Mouse (Mus musculus): ENCODE measurements at regions not wholly inside any gene's neighbourhood (a gene's known extent, or its start where the extent isn't known, plus 50 kb on each side); places are given as distances from the start of the nearest gene placed in this dataset.

DNA sequence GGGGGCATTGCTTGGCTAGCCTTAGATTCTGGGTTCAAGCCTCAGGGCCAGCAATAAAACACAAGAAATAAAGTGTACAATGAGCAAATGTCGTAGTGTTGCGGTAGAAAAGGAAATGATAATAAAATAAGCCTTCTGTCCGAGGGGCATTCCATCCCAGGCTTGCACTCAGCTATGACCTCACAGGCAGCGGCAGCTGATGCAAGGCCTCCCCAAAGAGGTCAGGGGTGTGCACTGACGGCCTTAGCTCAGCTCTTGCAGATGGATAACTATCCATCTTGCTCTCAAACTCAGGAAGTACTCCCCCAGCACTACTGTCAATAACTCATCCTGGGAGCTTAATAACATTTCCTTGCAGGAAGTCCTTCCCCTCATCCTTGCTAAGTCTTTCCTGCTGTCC is 314.4 kb upstream of the Tbx3 start:
- ATAC-seq: no peak
- Histone ChIP-seq H3K27ac (ENCODE audit: low read length) (no peak overlapping the region), H3K4me3 (ENCODE audit: low read length) (no peak overlapping the region), H3K4me2 (ENCODE audit: low read depth, low read length) (no peak overlapping the region), H3K4me1 (ENCODE audit: control insufficient read depth, insufficient read depth, low read length) (0 out of 2 replicates have a peak, but pooled peaks cover 7% of the 10 kb centered on the region), H3K36me3 (ENCODE audit: control insufficient read depth, insufficient read depth, low read length) (no peaks in the 10 kb centered on the region), H3K27me3 (replicated peaks; ENCODE audit: control insufficient read depth, insufficient read depth, low read length) (no peaks in the 10 kb centered on the region), H3K9ac (ENCODE audit: low read depth, low read length) (no peak overlapping the region), H3K9me3 (ENCODE audit: control insufficient read depth, low read length) (no peaks in the 10 kb centered on the region)
- WGBS: 45% methylated on average over 5 of the region's 5 CpGs

DNA sequence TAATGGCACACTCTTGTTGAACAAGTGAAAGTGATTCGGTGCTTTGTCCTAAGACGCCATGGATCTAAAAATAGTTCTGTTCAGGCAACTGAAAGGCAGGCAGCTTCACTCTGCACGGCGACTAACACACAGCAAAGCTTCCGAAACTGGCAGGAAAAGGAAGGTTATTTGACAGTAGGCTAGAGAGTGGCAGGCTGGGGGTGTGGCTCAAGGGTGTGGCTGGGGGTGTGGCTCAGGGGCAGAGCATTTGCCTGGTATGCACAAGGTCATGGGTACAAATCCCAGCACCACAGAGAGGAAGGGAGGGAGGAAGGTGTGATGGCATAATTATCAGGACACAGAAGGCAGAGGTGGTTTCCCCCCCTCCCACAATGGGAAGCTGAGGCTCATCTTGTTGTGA is 310.8 kb upstream of the Tbx3 start:
- Histone ChIP-seq H3K36me3 (ENCODE audit: control insufficient read depth, insufficient read depth, low read length) (no peaks in the 10 kb centered on the region), H3K4me1 (ENCODE audit: control insufficient read depth, insufficient read depth, low read length) (peaks cover 13% of the 10 kb centered on the region; the same call in 1 of the 2 replicates)
- WGBS: 40% methylated on average over 5 of the region's 5 CpGs

DNA sequence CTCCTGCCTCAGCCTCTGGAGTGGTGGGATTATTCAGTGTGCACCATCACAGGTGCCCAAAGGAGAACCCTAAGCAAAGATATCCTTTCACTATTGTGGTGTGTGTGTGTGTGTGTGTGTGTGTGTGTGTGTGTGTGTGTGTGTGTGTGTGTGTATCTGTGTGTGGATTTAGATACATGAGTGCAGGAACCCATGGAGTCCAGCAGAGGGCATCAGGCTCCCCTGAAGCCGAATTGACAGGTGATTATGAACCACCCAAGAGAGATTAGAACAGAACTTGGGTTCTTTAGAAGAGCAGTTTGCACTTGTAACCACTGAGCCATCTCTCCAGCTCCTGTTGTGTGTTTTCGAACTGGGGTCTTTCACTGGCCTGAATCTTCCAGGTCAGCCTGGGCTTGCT is 310.1 kb upstream of the Tbx3 start:
- ATAC-seq: no peak
- Histone ChIP-seq H3K4me3 (ENCODE audit: low read length) (no peak overlapping the region), H3K9me3 (ENCODE audit: control insufficient read depth, low read length) (no peaks in the 10 kb centered on the region), H3K27me3 (replicated peaks; ENCODE audit: control insufficient read depth, insufficient read depth, low read length) (no peaks in the 10 kb centered on the region), H3K4me2 (ENCODE audit: low read depth, low read length) (no peak overlapping the region), H3K9ac (ENCODE audit: low read depth, low read length) (no peak overlapping the region), H3K4me1 (ENCODE audit: control insufficient read depth, insufficient read depth, low read length) (peaks cover 13% of the 10 kb centered on the region; the same call in 1 of the 2 replicates), H3K36me3 (ENCODE audit: control insufficient read depth, insufficient read depth, low read length) (no peaks in the 10 kb centered on the region), H3K27ac (ENCODE audit: low read length) (no peak overlapping the region)
- WGBS: 97% methylated on average over 2 of the region's 2 CpGs

More for the DNA sequence above, 310.8 kb upstream of the Tbx3 start:
- H3K4me2 ChIP-seq (ENCODE audit: low read depth, low read length): no peak overlapping the region
- peak; percentile 60 for ATAC-seq
- H3K27me3 ChIP-seq (replicated peaks; ENCODE audit: control insufficient read depth, insufficient read depth, low read length): no peaks in the 10 kb centered on the region
- no peak overlapping the region for H3K9ac ChIP-seq (ENCODE audit: low read depth, low read length)
- H3K27ac ChIP-seq (ENCODE audit: low read length): no peak overlapping the region
- H3K9me3 ChIP-seq (ENCODE audit: control insufficient read depth, low read length): no peaks in the 10 kb centered on the region
- H3K4me3 ChIP-seq (ENCODE audit: low read length): no peak overlapping the region

DNA sequence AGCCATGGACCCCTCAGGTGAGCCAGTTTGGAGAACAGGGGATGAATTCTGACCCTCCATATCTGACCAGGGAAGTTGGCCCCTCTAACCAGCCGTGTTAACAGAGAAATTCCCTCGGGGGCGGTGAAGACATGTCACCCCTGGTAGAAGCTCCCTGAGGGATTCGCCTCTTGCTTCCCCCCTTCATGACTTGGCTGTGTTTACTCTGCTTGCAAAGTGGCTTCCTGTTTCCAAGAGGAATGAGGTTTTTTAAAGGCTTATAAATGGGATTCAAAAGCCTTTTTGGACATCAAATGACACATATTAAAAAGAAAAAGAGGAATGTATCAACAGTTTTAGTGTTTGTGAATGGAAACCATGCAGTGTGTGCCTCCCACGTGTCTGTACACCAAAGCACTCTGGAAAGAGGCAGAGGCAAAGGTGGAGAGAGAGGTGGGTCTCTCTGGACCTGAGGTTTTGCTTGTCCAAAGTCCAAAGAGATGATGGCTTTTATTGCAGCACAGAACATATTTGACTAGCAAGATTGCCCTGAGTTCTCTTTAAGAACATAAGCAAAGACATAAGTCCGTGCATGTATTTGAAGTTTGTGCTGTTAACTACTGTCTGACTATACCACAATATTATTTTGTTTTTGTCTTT is 308.9 kb upstream of the Tbx3 start:
- 31% methylated on average over 6 of the region's 6 CpGs for WGBS
- Histone ChIP-seq H3K4me3 (ENCODE audit: low read length) (no peak overlapping the region), H3K4me2 (ENCODE audit: low read depth, low read length) (no peak overlapping the region), H3K27ac (ENCODE audit: low read length) (peak overlapping the region; percentile 17; the same call in 1 of the 2 replicates), H3K4me1 (ENCODE audit: control insufficient read depth, insufficient read depth, low read length) (peaks cover 13% of the 10 kb centered on the region; the same call in 1 of the 2 replicates), H3K9ac (ENCODE audit: low read depth, low read length) (no peak overlapping the region), H3K9me3 (ENCODE audit: control insufficient read depth, low read length) (no peaks in the 10 kb centered on the region), H3K27me3 (replicated peaks; ENCODE audit: control insufficient read depth, insufficient read depth, low read length) (no peaks in the 10 kb centered on the region), H3K36me3 (ENCODE audit: control insufficient read depth, insufficient read depth, low read length) (no peaks in the 10 kb centered on the region)
- ATAC-seq: peak; percentile 78

DNA sequence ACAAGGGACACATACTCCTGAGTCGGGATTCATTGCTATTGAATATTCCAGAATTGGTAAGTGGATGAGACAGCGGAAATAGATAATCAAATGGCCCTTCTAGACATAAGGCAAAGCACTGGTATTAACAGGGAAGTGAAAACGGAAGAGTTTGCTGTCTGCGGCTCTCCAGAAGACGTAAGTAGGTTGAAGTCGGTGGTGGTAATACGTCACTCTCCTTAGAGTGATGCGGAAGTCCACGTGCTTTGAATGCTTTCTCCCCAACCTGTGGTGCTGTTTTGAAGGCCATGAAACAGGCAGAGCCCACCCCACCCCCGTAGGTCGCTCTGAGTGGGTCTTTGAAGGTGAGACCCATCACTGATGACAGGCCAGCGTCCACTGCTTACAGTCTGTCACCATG is 308.0 kb upstream of the Tbx3 start:
- ATAC-seq: no peak
- H3K9ac ChIP-seq (ENCODE audit: low read depth, low read length): no peak overlapping the region
- 0 out of 2 replicates have a peak overlapping the region, but pooled peaks have one; percentile 17 for H3K27ac ChIP-seq (ENCODE audit: low read length)
- no peak overlapping the region for H3K4me2 ChIP-seq (ENCODE audit: low read depth, low read length)
- H3K27me3 ChIP-seq (replicated peaks; ENCODE audit: control insufficient read depth, insufficient read depth, low read length): no peaks in the 10 kb centered on the region
- no peaks in the 10 kb centered on the region for H3K36me3 ChIP-seq (ENCODE audit: control insufficient read depth, insufficient read depth, low read length)
- H3K9me3 ChIP-seq (ENCODE audit: control insufficient read depth, low read length): no peaks in the 10 kb centered on the region
- 73% methylated on average over 12 of the region's 12 CpGs for WGBS
- H3K4me1 ChIP-seq (ENCODE audit: control insufficient read depth, insufficient read depth, low read length): peaks cover 13% of the 10 kb centered on the region; the same call in 1 of the 2 replicates
- no peak overlapping the region for H3K4me3 ChIP-seq (ENCODE audit: low read length)

DNA sequence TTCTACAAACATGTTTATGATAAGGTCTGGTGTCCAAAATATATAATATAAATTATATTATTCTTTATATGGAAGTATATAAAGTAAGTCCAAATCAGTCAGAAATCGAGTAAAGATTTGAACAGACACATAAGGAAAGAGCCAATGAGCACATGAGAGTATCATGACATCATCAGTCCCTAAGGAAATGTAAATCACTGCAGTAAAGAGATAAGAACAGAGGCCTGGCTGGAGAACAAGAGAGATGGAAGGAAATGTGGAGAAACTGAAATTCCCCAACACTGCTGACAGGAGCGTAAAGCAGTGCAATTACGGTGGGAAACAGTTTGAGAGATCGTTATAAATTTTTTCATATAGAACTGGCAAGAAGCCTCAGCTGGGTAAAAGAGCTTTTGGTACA is 306.2 kb upstream of the Tbx3 start:
- H3K36me3 ChIP-seq (ENCODE audit: control insufficient read depth, insufficient read depth, low read length): no peaks in the 10 kb centered on the region
- WGBS: 38% methylated on average over 4 of the region's 4 CpGs
- no peak overlapping the region for H3K4me3 ChIP-seq (ENCODE audit: low read length)
- peaks cover 13% of the 10 kb centered on the region; the same call in 1 of the 2 replicates for H3K4me1 ChIP-seq (ENCODE audit: control insufficient read depth, insufficient read depth, low read length)
- ATAC-seq: no peak
- no peaks in the 10 kb centered on the region for H3K9me3 ChIP-seq (ENCODE audit: control insufficient read depth, low read length)
- no peak overlapping the region for H3K27ac ChIP-seq (ENCODE audit: low read length)
- H3K9ac ChIP-seq (ENCODE audit: low read depth, low read length): no peak overlapping the region
- no peak overlapping the region for H3K4me2 ChIP-seq (ENCODE audit: low read depth, low read length)
- no peaks in the 10 kb centered on the region for H3K27me3 ChIP-seq (replicated peaks; ENCODE audit: control insufficient read depth, insufficient read depth, low read length)

DNA sequence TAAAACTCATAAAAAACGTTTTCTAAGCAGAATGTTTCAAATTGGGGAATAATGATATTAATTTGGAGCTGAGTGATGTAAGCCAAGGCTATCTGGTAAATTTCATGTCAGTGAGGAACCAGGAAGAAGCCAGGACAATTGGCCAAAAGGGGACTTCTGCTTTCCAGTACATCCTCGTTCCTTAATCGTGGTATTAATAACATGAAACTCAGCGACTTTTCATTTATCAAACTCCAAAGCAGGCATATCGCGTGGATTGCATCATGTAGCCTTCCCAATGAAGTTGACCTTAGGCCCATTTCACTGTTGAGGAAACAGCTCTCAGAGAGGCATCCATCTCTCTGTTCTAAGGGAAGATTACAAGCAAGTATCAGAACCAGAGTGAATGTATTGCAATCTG is 305.3 kb upstream of the Tbx3 start:
- H3K4me1 ChIP-seq (ENCODE audit: control insufficient read depth, insufficient read depth, low read length): peaks cover 7% of the 10 kb centered on the region; the same call in 1 of the 2 replicates
- H3K27ac ChIP-seq (ENCODE audit: low read length): no peak overlapping the region
- H3K9ac ChIP-seq (ENCODE audit: low read depth, low read length): no peak overlapping the region
- ATAC-seq: no peak
- no peak overlapping the region for H3K4me3 ChIP-seq (ENCODE audit: low read length)
- 79% methylated on average over 6 of the region's 6 CpGs for WGBS
- no peak overlapping the region for H3K4me2 ChIP-seq (ENCODE audit: low read depth, low read length)
- no peaks in the 10 kb centered on the region for H3K36me3 ChIP-seq (ENCODE audit: control insufficient read depth, insufficient read depth, low read length)
- H3K27me3 ChIP-seq (replicated peaks; ENCODE audit: control insufficient read depth, insufficient read depth, low read length): no peaks in the 10 kb centered on the region
- H3K9me3 ChIP-seq (ENCODE audit: control insufficient read depth, low read length): no peaks in the 10 kb centered on the region

DNA sequence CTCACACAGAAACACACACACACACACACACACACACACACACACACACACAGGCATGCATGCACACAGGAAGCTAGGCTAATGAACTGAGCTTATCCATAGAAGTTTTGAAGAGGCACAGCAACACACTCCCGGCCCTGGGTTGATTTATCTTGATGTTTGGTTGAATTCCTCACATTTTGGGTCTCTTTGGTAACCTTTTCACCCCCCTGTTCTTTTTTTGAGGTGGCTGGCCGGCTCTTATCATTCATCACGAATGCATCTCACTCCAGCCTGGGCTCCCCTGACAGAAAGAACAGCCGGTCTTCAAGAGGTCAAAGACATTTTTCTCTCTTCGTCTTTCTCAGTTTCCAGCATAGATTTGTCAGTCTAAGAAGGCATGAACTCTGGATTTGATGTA is 304.2 kb upstream of the Tbx3 start:
- 40% methylated on average over 5 of the region's 5 CpGs for WGBS

DNA sequence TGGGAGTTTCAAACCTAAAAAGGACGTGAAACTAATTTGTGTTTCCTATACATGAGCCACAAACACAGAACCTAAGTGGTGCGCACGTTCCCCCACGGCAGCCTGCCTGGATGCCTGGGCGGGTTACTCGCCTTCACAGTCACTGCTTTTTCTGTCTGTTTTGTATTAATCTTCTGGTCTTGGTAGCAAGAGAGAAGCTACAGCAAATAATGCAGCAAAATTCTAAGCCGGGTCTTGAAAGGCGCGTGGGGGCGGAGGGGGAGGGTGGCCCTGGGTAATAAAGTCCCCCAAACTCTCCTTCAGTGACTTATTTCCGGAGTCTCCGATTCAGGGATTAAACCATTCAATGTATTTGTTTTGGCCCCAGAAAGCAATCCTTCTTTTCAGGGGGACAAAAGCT is 300.0 kb upstream of the Tbx3 start:
- Histone ChIP-seq H3K4me3 (ENCODE audit: low read length) (no peak overlapping the region; the same call in 1 of the 2 replicates), H3K9me3 (ENCODE audit: control insufficient read depth, low read length) (no peaks in the 10 kb centered on the region), H3K9ac (ENCODE audit: low read depth, low read length) (peak overlapping the region; percentile 35; the same call in 1 of the 2 replicates), H3K27me3 (replicated peaks; ENCODE audit: control insufficient read depth, insufficient read depth, low read length) (no peaks in the 10 kb centered on the region), H3K27ac (ENCODE audit: low read length) (no peak overlapping the region), H3K4me2 (ENCODE audit: low read depth, low read length) (peak overlapping the region; percentile 13; the same call in 1 of the 2 replicates), H3K36me3 (ENCODE audit: control insufficient read depth, insufficient read depth, low read length) (no peaks in the 10 kb centered on the region), H3K4me1 (ENCODE audit: control insufficient read depth, insufficient read depth, low read length) (no peaks in the 10 kb centered on the region)
- 52% methylated on average over 12 of the region's 12 CpGs for WGBS
- ATAC-seq: no peak

More for the DNA sequence above, 304.2 kb upstream of the Tbx3 start:
- Histone ChIP-seq H3K9me3 (ENCODE audit: control insufficient read depth, low read length) (no peaks in the 10 kb centered on the region), H3K27ac (ENCODE audit: low read length) (no peak overlapping the region), H3K27me3 (replicated peaks; ENCODE audit: control insufficient read depth, insufficient read depth, low read length) (no peaks in the 10 kb centered on the region), H3K4me2 (ENCODE audit: low read depth, low read length) (no peak overlapping the region), H3K9ac (ENCODE audit: low read depth, low read length) (no peak overlapping the region), H3K4me3 (ENCODE audit: low read length) (no peak overlapping the region), H3K36me3 (ENCODE audit: control insufficient read depth, insufficient read depth, low read length) (no peaks in the 10 kb centered on the region), H3K4me1 (ENCODE audit: control insufficient read depth, insufficient read depth, low read length) (peaks cover 4% of the 10 kb centered on the region; the same call in 1 of the 2 replicates)
- no peak for ATAC-seq
